Mouse (Mus musculus) ES-E14 (cell line): ENCODE data around the gene Slc25a24. TPM values are rescaled to one million over a fixed set of nuclear protein-coding genes. Genes with fewer than 3 reads are reported as not detected.

Source experiments
- DNase-seq: peaks from one replicate; pipeline ENCODE4 v3.0.0-alpha.2; 2013; ENCODE audit warnings: low read depth, low spot score
- H3K27ac ChIP-seq: 2 replicates; pipeline ENCODE4 v1.5.1; 2012; ENCODE audit warnings: low read depth, mild to moderate bottlenecking, low read length, moderate library complexity, mixed read lengths; ENCODE audit not compliant: poor library complexity, insufficient read depth, severe bottlenecking
- H3K36me3 ChIP-seq: 2 replicates; pipeline ENCODE4 v1.6.1; 2012; ENCODE audit warnings: mild to moderate bottlenecking, low read length, moderate library complexity, mixed read lengths; ENCODE audit not compliant: control insufficient read depth, poor library complexity, insufficient read depth, severe bottlenecking
- H3K4me1 ChIP-seq, 2 experiments: fragments of 150-350 bp in 1 of 2; sonication (generic) in 1 of 2; 2 replicates each; pipeline ENCODE4 v1.6.1; 2012; ENCODE audit warnings: low read length in 2 of 2, mild to moderate bottlenecking in 1 of 2, mixed read lengths in 1 of 2; ENCODE audit not compliant: control insufficient read depth in 2 of 2, insufficient read depth in 2 of 2, poor library complexity in 1 of 2
- H3K4me3 ChIP-seq, 2 experiments: fragments of 150-350 bp in 1 of 2; sonication (generic) in 1 of 2; 2 replicates each; pipeline ENCODE4 v1.5.1; 2012; ENCODE audit warnings: low read length in 2 of 2, low read depth in 1 of 2, mild to moderate bottlenecking in 1 of 2, mixed read lengths in 1 of 2; ENCODE audit not compliant: insufficient read depth in 1 of 2, poor library complexity in 1 of 2, severe bottlenecking in 1 of 2
- H3K9ac ChIP-seq: 2 replicates; pipeline ENCODE4 v1.6.1; 2012; ENCODE audit warnings: low read depth, mild to moderate bottlenecking, low read length, mixed read lengths; ENCODE audit not compliant: poor library complexity, insufficient read depth, severe bottlenecking
- H3K9me3 ChIP-seq: fragments of 150-350 bp; sonication (generic); 2 replicates; pipeline ENCODE4 v1.6.1; 2012; ENCODE audit warnings: low read depth, mild to moderate bottlenecking, low read length; ENCODE audit not compliant: control insufficient read depth, insufficient read depth
- CHD2 ChIP-seq: IDR thresholded peaks from 2 replicates; pipeline ENCODE4 v1.6.1; 2014; ENCODE audit warnings: mild to moderate bottlenecking, low read depth, low read length, inconsistent platforms
- HCFC1 ChIP-seq: IDR thresholded peaks from 2 replicates; pipeline ENCODE4 v1.6.1; 2012; ENCODE audit warnings: low read length, inconsistent platforms, borderline replicate concordance; ENCODE audit not compliant: insufficient read depth
- MAFK ChIP-seq: IDR thresholded peaks from 2 replicates; pipeline ENCODE4 v1.6.1; 2014; ENCODE audit warnings: mild to moderate bottlenecking, low read depth, low read length, inconsistent platforms; ENCODE audit not compliant: insufficient read depth
- ZC3H11A ChIP-seq: IDR thresholded peaks from 2 replicates; pipeline ENCODE4 v1.6.1; 2012; ENCODE audit warnings: low read depth, mild to moderate bottlenecking, inconsistent platforms, low read length, borderline replicate concordance
- ZNF384 ChIP-seq: IDR thresholded peaks from 2 replicates; pipeline ENCODE4 v1.6.1; 2012; ENCODE audit warnings: low read depth, low read length, inconsistent platforms
- in situ Hi-C, 2 experiments: fragments of 600-800 bp; cut with MboI; formaldehyde crosslinking; loops; one replicate each; pipeline ENCODE4 v1.15.1; 2025; ENCODE audit warnings: low sequenced_read_pairs in 2 of 2, inconsistent platforms in 1 of 2; ENCODE audit not compliant: unreplicated experiment in 2 of 2
- total RNA-seq: library from RNA; depleted of rRNA; stranded (reverse); fragments of 300-350 nt; gene quantifications from 2 replicates; pipeline ENCODE4 v1.2.3, GENCODE M21; 2012

Slc25a24 gene
- total RNA-seq, 1 experiment: 19.0 TPM

- TF ChIP-seq ZNF384 (no peak), HCFC1 (no peak), ZC3H11A (no peak), MAFK (no peak), CHD2 (no peak)
- no peak for DNase-seq
- Histone ChIP-seq H3K9me3 (no peaks in the 10 kb centered on the region), H3K4me3 (no peak overlapping the region), H3K36me3 (no peaks in the 10 kb centered on the region), H3K4me1 (no peaks in the 10 kb centered on the region), H3K9ac (no peak overlapping the region), H3K27ac (no peak overlapping the region)
- in situ Hi-C loops: loop anchor here in 1 of 2 experiments (25.0 kb wide), 1 partner anchor 330 kb away; no protein-coding TSS in a partner anchor
Measured at GRCm38 (mm10) chr3:109157481-109157880, 34.5 kb downstream of the Slc25a24 start.

- H3K36me3 ChIP-seq: no peaks in the 10 kb centered on the region
- in situ Hi-C loops: loop anchor here in 1 of 2 experiments (25.0 kb wide), 1 partner anchor 323 kb away; no protein-coding TSS in a partner anchor
- H3K4me3 ChIP-seq: no peak overlapping the region
- no peaks in the 10 kb centered on the region for H3K9me3 ChIP-seq
- no peak overlapping the region for H3K9ac ChIP-seq
- TF ChIP-seq CHD2 (no peak), ZNF384 (no peak), HCFC1 (no peak), ZC3H11A (no peak), MAFK (no peak)
- H3K4me1 ChIP-seq: no peaks in the 10 kb centered on the region
- no peak overlapping the region for H3K27ac ChIP-seq
- DNase-seq: no peak
Measured at GRCm38 (mm10) chr3:109164088-109164487, 41.1 kb downstream of the Slc25a24 start.

GRCm38 (mm10) chr3:109164644-109165043, 41.7 kb downstream of the Slc25a24 start:
- in situ Hi-C loops: loop anchor here in 1 of 2 experiments (25.0 kb wide), 1 partner anchor 323 kb away; no protein-coding TSS in a partner anchor
- no peaks in the 10 kb centered on the region for H3K4me1 ChIP-seq
- DNase-seq: no peak

GRCm38 (mm10) chr3:109165214-109165829, 42.4 kb downstream of the Slc25a24 start:
- in situ Hi-C loops: loop anchor here in 1 of 2 experiments (25.0 kb wide), 1 partner anchor 322 kb away; no protein-coding TSS in a partner anchor
- Histone ChIP-seq H3K27ac (no peak overlapping the region), H3K4me3 (no peak overlapping the region), H3K4me1 (no peaks in the 10 kb centered on the region), H3K36me3 (no peaks in the 10 kb centered on the region), H3K9ac (no peak overlapping the region), H3K9me3 (no peaks in the 10 kb centered on the region)
- no peak for TF ChIP-seq ZC3H11A
- no peak for TF ChIP-seq CHD2
- TF ChIP-seq ZNF384: no peak
- no peak for TF ChIP-seq MAFK
- TF ChIP-seq HCFC1: no peak
- DNase-seq: no peak

More at GRCm38 (mm10) chr3:109164644-109165043, 41.7 kb downstream of the Slc25a24 start:
- Histone ChIP-seq H3K36me3 (no peaks in the 10 kb centered on the region), H3K9ac (no peak overlapping the region), H3K27ac (no peak overlapping the region), H3K9me3 (no peaks in the 10 kb centered on the region), H3K4me3 (no peak overlapping the region)
- TF ChIP-seq MAFK (no peak), CHD2 (no peak)

DNA sequence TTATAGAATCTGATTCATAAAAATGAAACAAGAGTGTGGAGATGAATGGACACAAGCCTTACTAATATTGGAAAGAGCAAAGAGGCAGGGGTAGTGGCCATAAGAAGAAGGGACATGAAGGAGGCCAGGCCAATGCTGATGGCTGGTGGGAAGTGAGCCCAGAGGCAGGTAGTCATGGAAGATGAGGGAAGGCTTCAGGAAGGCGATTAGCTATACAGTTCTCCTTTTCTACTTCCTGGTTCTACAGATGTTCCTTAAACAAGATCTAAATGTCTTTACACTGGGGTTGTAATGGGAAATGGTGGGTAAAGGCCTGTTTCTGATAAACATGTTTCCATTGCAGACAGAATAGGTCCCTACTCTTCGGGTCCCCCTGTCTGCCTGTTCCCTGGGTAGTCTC, 46.2 kb downstream of the Slc25a24 start:
- H3K4me3 ChIP-seq: no peak overlapping the region
- in situ Hi-C loops: loop anchor here in 1 of 2 experiments (25.0 kb wide), 1 partner anchor 318 kb away; no protein-coding TSS in a partner anchor
- H3K9ac ChIP-seq: no peak overlapping the region
- H3K27ac ChIP-seq: no peak overlapping the region
- H3K9me3 ChIP-seq: no peaks in the 10 kb centered on the region
- no peak for DNase-seq
- no peaks in the 10 kb centered on the region for H3K4me1 ChIP-seq
- no peak for TF ChIP-seq MAFK
- TF ChIP-seq CHD2: no peak
- no peak for TF ChIP-seq ZC3H11A
- no peak for TF ChIP-seq ZNF384
- TF ChIP-seq HCFC1: no peak
- H3K36me3 ChIP-seq: no peaks in the 10 kb centered on the region
